Mouse (Mus musculus) mesoderm, embryonic 11.5 days (tissue): ENCODE measurements around the gene Hist1h2ad.
"Not testable (repeated sequence)": the region's sequence is repeated elsewhere in the genome, so short reads cannot be mapped to it uniquely, and the experiment has no call there.

Source experiments
- DNase-seq: peaks from one replicate; pipeline ENCODE4 v3.0.0-alpha.2; 2012; ENCODE audit warnings: low read depth, low spot score

The Hist1h2ad gene

DNA sequence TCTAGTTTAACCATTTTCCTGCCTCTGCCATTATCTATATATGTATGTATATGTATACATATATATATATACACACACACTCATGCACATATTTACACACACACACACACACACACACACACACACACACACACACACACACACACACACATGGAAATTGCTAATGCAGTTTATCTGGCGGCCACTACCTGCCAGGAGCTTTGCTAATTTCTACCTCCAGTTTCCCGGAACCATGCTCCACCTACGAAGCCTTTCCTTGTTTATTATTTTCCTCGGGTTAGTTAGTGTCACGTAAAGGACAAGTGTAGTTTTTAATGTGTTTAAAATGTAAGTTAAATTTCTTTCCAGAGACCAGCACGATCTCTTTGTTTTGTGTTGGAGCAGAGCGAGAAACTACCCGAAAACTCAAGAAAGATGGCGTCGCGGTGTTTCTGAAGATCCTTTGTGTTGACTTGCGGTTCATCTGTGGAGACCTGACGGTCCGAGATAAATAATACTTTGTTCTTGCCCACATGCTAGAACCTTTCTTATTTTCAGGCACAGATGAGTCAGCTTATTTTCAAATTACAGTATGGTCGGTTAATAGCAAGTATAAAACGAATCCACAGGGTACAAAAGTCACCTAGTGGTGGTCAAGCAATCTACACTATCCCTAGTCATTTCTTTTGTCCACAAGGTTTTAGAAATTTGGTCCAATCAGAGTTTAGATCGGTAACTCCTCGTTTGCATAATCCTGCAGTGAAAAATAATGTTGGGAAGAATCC lies 11.3 kb upstream of the Hist1h2ad start:
- DNase-seq: peak; percentile 82

DNA sequence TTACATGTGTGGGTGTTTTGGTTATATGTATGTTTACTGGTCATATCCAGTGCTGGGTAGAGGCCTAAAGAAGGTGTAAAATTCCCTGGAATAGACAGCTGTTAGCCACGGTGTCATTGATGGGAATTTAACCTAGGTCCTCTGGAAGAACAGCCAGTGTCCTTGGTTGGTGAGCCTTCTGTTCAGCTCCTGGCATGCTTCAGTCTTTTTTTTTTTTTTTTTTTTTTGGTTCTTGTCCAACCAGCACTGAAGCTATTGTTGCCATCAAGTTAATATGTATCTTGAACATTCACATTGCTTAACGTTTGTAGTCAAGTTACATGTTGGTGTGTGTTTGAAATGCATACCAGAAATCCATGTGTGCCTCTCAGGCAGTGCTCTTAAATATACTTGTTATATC lies 9.7 kb upstream of the Hist1h2ad start:
- DNase-seq: no peak

DNA sequence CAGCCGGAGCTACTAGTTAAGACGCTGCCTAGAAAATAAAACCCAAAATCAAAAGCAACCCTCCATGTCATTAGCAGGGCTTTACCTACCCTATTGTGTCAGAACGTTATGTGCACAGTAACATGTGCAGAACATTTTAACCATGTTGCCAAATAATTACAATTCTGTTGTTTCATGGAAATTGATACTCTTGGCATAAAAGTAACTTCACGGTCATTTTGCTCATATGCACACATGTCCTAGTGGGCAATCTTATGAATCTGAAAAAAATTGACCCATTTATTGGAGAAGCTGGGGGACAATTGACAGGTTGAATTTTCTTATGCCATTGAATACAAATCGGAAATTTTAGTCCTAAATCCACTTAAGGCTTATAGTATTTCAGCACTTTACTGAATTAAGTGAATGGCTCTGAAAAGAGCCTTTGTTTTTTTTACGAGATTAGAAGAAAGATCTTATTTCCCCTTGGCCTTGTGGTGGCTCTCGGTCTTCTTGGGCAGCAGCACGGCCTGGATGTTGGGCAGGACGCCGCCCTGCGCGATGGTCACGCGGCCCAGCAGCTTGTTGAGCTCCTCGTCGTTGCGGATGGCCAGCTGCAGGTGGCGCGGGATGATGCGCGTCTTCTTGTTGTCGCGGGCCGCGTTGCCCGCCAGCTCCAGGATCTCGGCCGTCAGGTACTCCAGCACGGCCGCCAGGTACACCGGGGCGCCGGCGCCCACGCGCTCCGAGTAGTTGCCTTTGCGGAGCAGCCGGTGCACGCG lies 3.7 kb upstream of the Hist1h2ad start:
- not testable (repeated sequence) for DNase-seq

DNA sequence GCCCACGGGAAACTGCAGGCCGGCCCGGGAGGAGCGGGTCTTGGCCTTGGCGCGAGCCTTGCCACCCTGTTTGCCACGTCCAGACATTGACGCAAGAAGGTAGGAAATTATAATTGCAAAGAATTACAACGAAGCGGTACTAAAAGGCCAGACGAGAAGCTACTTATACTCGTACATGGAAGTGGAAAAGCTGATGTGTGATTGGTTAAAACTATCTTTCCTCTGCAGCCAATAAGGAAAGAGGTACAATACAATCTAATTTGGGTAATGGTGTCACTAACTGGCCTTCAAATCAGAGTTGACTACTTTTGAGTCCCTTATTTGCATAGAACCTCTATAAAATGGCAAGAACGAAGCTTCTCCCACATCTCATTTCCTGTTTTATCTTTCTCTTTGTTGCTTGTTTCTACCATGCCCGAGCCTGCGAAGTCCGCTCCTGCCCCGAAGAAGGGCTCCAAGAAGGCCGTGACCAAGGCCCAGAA lies 3.1 kb upstream of the Hist1h2ad start, which contains the start of the genes Hist1h2ae and Hist1h2bg:
Hist1h2ae (minus strand) TSS at position 199 of the 482 bp plus-strand sequence.
Hist1h2bg (plus strand) TSS at position 375 of the 482 bp plus-strand sequence.
- peak; percentile 90 for DNase-seq

DNA sequence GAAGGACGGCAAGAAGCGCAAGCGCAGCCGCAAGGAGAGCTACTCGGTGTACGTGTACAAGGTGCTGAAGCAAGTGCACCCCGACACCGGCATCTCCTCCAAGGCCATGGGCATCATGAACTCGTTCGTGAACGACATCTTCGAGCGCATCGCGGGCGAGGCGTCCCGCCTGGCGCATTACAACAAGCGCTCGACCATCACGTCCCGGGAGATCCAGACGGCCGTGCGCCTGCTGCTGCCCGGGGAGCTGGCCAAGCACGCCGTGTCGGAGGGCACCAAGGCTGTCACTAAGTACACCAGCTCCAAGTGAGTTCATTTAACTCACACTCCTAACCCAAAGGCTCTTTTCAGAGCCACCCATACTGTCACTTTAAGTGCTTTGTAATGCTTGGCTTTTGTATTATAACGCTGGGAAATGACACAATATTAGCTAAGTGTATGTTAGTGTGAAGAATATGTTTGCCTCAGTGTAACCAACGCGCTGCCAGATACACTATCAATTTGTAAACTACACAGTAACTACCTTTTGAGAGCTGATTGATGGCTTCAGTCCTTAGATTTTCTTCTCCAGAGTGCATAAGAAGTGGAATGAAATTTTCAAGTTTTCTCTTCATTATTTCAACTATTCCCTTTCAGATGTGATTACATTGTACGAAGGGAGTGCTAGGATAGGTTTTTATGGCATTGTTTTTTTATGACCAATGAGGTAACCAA lies 2.5 kb upstream of the Hist1h2ad start:
- DNase-seq: not testable (repeated sequence)

DNA sequence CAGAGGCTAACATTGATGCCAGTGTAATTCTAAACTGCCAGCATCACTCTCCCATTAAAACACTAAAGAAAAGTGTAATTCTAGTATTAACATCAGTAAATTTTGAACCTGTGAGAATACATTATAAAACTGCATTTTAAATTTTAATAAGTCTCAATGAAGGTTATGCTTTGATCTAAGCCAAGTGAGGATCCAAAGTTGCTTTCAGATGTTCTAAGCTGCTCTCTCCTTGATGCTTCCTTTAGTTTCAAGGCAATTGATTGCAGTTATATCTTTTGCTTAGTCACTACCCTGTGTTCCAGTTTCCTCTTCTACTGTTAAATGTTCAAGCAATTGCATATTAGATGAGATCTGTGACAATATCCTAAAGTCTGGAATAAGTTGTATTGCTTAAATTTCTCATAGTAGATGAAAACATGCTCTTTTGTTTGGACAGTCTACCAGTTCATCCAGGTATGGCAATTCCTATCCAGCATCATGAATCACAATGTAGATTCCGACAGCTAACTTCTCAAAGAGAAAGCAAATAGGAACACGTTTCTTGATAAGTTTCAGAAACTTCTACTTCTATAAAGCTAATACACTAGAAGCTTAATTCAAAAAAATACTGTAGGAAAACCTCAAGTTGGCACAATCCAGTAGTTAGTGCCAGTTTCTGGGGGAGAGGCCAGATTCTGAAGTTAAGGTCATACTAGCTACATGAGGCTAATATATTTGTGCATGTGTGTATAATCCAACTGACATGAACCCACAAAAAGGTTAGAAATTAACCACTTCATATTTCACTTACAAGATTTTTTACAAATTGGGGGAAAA lies 1.8 kb upstream of the Hist1h2ad start:
- no peak for DNase-seq

DNA sequence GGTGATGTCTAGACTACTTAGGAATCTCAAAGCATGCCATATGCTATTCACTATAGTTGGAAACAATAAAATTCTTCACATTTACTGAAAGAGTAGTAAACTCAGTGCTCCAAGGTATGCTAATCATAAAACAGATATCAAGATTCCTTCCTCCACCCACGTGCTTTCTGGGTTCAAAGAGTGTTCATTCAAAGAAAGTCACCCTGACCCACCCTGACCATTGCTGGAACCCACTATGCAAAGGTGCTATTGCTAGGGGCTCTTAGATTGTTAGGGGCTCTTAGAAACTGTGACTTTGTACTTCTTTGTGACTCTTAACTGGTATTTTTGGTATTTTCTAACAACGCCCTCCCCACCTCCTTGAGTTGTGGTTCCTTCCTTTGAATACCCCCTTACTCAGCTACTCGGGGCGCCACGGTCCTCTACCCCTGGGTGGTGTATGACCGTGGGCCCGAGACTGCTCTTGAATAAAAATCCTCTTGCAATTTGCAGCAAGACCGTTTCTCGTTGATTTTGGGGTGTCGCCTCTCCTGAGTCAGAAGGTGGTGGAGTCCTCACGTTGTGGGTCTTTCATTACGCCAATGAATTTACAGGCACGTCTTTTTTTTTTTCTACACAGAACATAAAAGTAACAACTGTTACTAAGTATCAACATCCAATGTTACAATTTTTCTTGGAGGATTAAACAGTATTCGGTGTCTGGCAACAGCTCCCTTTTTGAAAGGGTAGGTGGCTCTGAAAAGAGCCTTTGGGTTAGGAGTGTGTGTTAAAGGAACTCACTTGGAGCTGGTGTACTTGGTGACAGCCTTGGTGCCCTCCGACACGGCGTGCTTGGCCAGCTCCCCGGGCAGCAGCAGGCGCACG lies 915 bp upstream of the Hist1h2ad start:
- not testable (repeated sequence) for DNase-seq

DNA sequence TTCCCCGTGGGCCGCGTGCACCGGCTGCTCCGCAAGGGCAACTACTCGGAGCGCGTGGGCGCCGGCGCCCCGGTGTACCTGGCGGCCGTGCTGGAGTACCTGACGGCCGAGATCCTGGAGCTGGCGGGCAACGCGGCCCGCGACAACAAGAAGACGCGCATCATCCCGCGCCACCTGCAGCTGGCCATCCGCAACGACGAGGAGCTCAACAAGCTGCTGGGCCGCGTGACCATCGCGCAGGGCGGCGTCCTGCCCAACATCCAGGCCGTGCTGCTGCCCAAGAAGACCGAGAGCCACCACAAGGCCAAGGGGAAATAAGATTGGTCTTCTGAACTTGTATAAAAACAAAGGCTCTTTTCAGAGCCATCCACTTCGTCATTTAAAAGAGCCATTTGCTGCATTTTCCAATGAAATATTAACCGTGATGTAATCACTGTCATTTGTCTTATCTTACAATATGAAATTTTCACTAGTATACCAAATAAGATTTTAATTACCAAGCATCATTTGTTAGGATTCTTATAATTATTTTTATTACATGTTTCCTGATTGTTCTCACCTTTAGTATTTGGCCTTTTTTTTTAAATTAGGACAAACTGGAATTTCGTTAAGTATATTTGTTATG lies 477 bp downstream of the Hist1h2ad start:
- not testable (repeated sequence) for DNase-seq

DNA sequence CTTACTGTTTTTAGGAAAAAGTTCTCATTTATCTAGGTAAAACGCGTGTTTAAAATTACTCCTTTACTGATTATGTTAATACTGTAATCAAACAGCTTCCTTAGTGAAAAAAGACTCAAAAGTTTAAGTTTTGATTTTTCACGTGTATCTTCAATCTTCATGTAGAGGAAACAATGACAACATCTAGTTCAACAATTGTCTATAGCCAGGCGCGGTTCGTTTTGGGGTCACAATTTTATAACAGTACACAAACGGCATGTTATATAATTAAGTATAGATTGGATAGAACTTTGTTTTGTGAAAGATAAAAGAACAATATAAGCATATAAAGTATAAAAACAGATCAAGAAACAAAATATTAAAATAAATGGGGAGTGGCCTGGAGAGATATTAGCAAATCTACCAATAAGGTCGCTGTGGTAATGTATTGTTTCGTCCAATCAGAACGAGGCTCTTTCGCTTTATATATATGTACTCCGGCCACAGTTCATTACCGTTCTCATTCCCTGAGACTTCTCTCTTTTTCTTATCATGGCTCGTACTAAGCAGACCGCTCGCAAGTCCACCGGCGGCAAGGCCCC lies 1.2 kb downstream of the Hist1h2ad start, which contains the start of gene Hist1h3d:
Hist1h3d (plus strand) TSS at position 493 of the 581 bp plus-strand sequence.
- DNase-seq: peak; percentile 87

DNA sequence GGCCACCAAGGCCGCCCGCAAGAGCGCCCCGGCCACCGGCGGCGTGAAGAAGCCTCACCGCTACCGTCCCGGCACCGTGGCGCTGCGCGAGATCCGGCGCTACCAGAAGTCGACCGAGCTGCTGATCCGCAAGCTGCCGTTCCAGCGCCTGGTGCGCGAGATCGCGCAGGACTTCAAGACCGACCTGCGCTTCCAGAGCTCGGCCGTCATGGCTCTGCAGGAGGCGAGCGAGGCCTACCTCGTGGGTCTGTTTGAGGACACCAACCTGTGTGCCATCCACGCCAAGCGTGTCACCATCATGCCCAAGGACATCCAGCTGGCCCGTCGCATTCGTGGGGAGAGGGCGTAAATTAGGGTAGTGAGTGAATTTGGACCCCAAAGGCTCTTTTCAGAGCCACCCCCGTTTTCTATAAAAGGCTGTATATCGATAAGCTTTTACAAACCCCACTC lies 1.7 kb downstream of the Hist1h2ad start:
- DNase-seq: not testable (repeated sequence)

DNA sequence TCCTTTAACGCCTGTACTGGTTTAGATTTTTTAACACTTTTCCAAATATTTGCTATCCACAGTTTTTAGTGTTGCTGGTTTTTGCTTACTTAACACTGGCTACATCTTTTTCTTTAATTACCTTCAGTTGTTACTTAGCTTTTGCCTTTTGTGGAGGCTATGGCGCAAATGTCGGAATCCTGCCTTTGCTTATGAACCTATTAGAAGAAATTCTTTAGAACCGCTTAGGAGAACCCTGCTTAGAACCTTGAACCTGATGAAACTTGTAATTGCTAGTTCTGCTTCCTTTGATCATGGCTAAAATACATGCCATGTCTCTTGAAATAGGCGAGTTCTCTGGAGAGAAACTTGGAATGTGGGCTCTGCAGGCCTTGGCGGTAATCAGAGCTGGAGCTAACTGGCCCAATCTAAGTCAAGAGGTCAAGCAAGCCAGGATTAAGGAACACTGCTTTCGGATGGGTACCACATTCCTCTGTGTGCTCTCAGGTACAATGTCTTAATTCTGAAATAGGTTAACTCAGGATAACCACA lies 2.2 kb downstream of the Hist1h2ad start:
- no peak for DNase-seq

DNA sequence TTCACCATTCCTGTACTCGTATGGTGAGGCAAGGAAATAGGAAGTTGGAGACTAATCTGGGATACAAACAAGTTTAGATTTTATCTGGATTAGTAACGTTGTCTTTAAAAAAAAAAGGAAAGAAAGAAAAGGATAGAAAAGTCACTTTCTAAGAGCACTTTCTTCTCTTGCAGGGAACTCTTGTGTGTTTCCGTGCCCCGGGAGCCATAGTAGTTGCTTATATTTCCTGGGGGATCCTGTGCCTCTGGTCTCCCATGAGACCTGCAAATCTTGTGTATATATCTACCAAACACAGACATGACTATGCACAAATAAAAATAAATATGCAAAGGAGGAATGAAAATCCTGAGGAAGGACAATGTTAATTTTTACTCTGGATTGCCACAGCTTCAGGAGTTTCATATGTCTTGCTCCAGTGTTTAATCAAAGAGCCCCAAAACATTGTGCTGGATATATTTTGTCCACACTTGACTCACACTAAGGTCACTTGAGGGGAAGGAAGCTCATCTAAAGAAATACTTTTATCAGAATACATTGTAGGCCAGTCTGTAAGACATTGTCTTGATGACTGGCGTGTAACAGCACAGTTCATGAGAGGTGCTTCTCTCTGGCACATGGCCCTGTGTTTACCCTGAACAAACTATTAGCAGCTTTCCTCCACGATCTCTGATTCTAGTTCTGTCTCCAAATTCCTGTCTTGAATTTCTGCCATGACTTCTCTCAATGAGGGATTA lies 2.9 kb downstream of the Hist1h2ad start:
- DNase-seq: no peak

DNA sequence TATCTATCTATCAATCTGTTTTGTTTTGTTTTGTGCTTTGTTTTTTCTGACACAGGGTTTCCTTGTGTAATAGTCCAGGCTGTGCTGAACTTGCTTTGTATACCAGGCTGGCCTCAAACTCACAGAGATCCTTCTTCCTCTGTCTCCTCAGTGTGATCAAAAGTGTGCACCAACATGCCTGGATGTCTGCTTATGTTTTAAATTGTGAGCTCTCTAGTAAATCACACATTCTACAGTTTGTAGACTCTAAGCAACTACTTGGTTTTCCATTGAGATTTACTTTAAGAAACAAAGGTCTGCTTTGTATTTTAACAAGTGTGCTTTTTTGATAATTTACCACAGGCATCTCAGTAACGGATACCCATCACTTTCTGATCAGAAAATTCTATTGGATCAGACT lies 3.7 kb downstream of the Hist1h2ad start:
- DNase-seq: no peak

DNA sequence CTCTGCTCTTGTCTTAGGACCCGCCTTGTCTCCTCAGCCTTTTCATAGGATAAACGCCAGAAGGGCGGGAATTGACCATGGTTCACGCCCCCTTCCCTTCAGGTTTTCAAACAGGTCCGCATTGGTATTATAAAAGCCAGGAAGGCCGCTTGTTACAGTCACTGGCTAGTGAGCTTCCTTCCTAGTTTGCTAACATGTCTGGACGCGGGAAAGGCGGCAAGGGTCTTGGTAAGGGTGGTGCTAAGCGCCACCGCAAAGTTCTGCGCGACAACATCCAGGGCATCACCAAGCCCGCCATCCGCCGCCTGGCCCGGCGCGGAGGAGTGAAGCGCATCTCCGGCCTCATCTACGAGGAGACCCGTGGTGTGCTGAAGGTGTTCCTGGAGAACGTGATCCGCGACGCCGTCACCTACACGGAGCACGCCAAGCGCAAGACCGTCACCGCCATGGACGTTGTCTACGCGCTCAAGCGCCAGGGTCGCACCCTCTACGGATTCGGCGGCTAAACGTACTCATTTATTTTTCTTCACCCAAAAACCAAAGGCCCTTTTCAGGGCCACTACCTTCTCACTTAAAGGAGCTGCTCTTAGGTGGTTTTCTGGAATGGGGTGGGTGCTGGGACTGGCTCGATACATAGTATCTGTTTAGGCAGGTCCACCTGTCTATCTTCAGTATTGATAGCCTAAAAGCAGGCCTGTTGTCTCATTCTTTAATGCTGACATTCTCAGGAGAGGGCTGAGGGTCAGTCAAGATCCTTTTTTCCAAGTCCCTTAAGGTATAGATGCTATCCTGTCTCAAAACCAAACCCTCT lies 7.4 kb downstream of the Hist1h2ad start, which contains the start of gene Hist1h4d:
Hist1h4d (plus strand) TSS at position 191 of the 811 bp plus-strand sequence.
- peak; percentile 96 for DNase-seq

DNA sequence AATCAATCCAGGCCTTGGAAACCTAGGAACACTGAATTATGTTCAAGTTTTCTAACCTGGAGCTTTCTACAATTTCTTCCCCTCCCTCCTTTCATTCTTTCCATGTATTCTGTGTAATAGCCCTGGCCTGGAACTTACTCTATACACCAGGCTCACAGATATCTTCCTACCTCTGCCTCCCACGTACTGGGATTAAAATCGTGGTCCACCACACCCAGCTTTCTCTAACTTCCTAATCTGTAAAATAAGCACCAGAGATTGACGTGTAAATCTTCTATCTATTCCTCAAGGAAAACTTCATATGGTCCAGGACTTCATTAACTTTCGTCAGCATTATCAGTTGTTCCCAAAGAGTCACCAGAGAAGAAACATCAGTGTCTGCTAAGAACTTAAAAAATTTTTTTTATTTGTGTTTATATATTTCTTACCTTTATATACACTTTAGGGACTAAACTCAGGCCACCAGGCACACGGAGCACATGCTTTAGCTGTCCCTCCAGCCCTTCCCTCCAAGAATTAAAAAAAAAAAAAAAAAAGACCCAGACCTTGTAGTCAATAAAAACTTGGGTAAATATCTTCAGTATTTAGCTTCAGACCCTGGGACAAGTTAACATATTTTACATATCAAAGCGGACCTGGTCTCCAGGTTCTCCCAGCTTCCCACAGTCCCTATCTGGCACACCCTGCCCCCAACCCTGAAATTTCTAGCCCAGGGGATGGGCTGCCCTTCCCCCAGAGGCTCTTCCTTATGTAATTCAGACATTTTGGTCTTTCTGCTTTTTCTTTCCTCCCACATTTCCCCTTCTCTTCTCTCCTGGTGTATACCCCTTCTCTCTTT lies 8.3 kb downstream of the Hist1h2ad start:
- no peak for DNase-seq

DNA sequence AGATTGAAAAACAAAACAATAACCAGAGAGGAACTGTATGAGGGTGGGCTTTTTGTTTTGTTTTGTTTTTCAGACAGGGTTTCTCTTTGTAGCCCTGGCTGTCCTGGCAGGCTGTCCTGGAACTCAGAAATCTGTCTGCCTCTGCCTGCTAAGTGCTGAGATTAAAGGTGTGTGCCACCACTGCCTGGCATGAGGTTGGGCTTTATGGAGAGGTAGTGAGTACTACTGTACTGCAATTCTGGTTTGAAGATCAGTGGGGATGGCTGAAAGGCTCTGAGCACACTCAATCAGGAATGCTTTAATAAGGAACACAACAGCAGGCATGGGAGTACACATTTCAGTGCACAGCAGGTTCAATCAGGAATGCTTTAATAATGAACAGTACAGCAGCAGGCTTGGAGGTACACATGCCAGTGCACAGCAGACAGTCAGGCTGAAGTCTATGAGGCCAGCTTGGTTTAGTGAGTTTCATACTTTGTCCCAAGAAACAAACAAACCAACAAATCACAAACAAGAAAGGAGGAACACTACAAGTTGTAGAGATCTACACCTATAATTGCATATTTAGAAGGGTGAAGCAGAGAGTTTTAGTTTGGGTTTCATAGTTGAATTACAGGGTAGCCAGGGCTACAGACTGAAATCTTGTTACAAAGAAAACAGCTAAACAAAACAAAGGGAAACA lies 9.3 kb downstream of the Hist1h2ad start:
- DNase-seq: no peak
